Mouse (Mus musculus) hindbrain, embryonic 13.5 days (tissue): ENCODE data around the gene Rhou. TPM values are rescaled to one million over a fixed set of nuclear protein-coding genes. Genes with fewer than 3 reads are reported as not detected.
"Not testable (repeated sequence)": the region's sequence is repeated elsewhere in the genome, so short reads cannot be mapped to it uniquely, and the experiment has no call there.

Experiments
- ATAC-seq: fragments of 200-750 bp; cut with Nextera tagmentation; 2 replicates; pipeline ENCODE4 v1.8.0; 2017; ENCODE audit warnings: moderate TSS enrichment; ENCODE audit not compliant: low FRiP score
- H3K27ac ChIP-seq: fragments of 300-500 bp; sonication (generic); 2 replicates; pipeline ENCODE4 v1.5.1; 2015; ENCODE audit warnings: inconsistent platforms, mild to moderate bottlenecking, moderate library complexity
- H3K27me3 ChIP-seq: fragments of 300-500 bp; sonication (generic); 2 replicates; pipeline ENCODE4 v1.6.1; 2015; ENCODE audit warnings: mild to moderate bottlenecking, inconsistent platforms
- H3K36me3 ChIP-seq: fragments of 300-500 bp; sonication (generic); 2 replicates; pipeline ENCODE4 v1.6.1; 2015; ENCODE audit warnings: mild to moderate bottlenecking, inconsistent platforms
- H3K4me1 ChIP-seq: fragments of 300-500 bp; sonication (generic); replicated peaks from 2 replicates; pipeline ENCODE4 v1.6.1; 2015; ENCODE audit warnings: inconsistent platforms
- H3K4me2 ChIP-seq: fragments of 300-500 bp; sonication (generic); 2 replicates; pipeline ENCODE4 v1.6.1; 2015; ENCODE audit warnings: inconsistent platforms, mild to moderate bottlenecking, moderate library complexity
- H3K4me3 ChIP-seq: fragments of 300-500 bp; sonication (generic); 2 replicates; pipeline ENCODE4 v1.5.1; 2015; ENCODE audit warnings: mild to moderate bottlenecking, inconsistent platforms
- H3K9ac ChIP-seq: fragments of 300-500 bp; sonication (generic); 2 replicates; pipeline ENCODE4 v1.6.1; 2015; ENCODE audit warnings: mild to moderate bottlenecking, inconsistent platforms
- H3K9me3 ChIP-seq: fragments of 300-500 bp; sonication (generic); 2 replicates; pipeline ENCODE4 v1.6.1; 2016; ENCODE audit warnings: inconsistent platforms
- WGBS: fragments of 180-500 bp; shearing (Covaris S2); methylation state at CpG from one replicate; pipeline ENCODE4 v1.1.7; 2015; 5-methylcytosine and 5-hydroxymethylcytosine counted together
- polyA plus RNA-seq: library from polyadenylated mRNA; unstranded; fragments of >200 nt; fragmentation: Nextera tagmentation; extraction: Ambion mirVana; gene quantifications from 2 replicates; pipeline ENCODE4 v1.2.1, GENCODE M21; 2015

Gene Rhou
- 11.3 and 12.2 TPM in 2 replicates for polyA plus RNA-seq

DNA sequence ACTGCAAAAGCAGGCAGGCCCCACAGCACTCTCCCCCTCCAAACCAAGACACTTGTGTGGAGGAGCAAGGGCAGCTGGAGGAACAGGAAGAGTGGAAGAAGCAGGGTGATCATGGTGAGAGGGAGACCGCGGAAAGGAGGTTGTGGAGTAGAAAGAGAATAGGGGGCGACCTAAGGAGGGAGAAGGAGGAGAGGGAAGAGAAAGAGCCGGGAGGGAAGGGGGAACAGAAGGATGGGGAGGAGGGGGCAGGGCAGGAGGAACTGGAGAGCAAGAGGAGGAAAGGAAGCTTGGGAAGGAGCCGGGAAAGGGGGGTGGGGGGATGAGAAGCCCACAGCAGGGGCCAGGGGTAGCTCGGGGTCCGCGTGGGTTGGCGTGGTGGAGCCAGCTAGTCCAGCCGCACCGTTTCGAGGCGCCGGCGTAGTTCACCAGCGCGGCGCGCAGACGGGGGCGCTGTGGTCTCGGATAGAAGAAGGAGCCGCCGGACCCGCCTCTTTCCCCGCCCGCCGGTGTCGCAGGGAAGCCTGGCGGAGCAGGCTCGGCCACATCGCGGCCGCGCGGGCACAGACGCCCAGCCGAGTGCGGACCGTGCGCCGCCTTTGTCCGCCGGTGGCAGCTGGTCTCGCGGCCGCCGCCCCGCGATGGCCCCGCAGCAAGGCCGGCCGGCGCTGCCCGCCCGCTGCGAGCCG lies at the start of gene Rhou:
Gene Rhou (plus strand): TSS at position 622 of the 686 bp plus-strand sequence.
- peaks cover 24% of the 10 kb centered on the region for H3K4me1 ChIP-seq
- H3K27me3 ChIP-seq = no peaks in the 10 kb centered on the region
- peak; percentile 90 for ATAC-seq
- under 1% methylated on average over 35 of the region's 58 CpGs for WGBS
- peak within 1 kb of the TSS; percentile 93 for H3K27ac ChIP-seq
- H3K9me3 ChIP-seq = no peaks in the 10 kb centered on the region
- H3K36me3 ChIP-seq = peaks cover 25% of the 10 kb centered on the region
- H3K4me2 ChIP-seq = peak within 1 kb of the TSS; percentile 79
- H3K4me3 ChIP-seq = peak within 1 kb of the TSS; percentile 79
- peak within 1 kb of the TSS; percentile 89 for H3K9ac ChIP-seq

DNA sequence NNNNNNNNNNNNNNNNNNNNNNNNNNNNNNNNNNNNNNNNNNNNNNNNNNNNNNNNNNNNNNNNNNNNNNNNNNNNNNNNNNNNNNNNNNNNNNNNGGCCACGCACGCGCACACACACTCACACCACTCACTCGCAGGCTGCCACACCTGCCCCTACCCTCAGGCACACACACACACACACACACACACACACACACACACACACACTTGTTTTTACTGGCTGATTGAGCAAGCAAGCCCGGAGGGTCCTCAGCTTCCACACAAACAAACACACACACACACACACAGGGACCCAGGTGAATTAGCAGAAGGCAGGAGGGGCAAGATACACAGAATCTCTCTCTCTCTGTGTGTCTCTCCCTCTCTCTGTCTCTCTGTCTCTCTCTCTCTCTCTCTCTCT lies 41.1 kb upstream of the Rhou start:
- not testable (repeated sequence) for ATAC-seq, H3K36me3 ChIP-seq
- WGBS = 88% methylated on average over 1 of the region's 5 CpGs

DNA sequence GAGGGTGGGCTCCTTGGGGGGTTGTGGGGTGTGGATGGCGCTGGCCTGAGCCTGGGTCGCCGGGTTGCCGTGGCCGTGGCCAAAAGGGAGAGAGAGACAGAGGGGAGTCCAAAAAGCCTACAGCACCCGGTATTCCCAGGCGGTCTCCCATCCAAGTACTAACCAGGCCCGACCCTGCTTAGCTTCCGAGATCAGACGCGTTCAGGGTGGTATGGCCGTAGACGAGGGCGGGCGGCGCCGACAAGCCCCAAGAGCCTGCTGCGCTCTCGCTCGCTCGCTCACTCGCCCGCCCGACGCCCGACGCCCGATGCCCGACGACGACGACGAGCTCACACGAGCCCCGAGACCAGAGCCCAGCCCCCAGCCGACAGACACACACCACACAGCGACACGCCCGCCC lies 30.2 kb upstream of the Rhou start:
- not testable (repeated sequence) for H3K4me3 ChIP-seq

More for the DNA sequence above, 41.1 kb upstream of the Rhou start:
- H3K27me3 ChIP-seq, H3K4me1 ChIP-seq, H3K4me3 ChIP-seq, H3K9ac ChIP-seq, H3K27ac ChIP-seq, H3K4me2 ChIP-seq, H3K9me3 ChIP-seq: not testable (repeated sequence)

DNA sequence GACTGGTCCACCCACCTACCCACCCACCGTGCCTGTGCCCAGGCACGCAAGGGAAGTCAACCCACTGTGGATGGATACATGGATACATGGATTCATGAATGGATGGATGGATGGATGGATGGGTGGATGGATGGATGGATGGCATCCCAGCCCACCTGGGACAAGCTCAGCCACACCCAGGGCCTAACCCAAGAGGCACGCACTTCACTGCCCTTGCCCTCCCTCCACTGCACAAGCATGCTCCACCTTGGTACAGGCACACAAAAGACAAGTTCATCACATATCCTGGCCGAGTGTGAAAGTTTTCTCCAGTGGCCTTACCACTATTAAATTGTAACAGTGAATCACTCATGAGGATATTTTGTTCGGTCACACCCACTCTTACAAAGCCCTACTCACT lies 29.5 kb upstream of the Rhou start:
- no peak overlapping the region for H3K4me3 ChIP-seq

More for the DNA sequence above, 30.2 kb upstream of the Rhou start:
- H3K27me3 ChIP-seq = peaks cover 43% of the 10 kb centered on the region
- not testable (repeated sequence) for ATAC-seq, H3K36me3 ChIP-seq, H3K9ac ChIP-seq, H3K4me2 ChIP-seq, H3K27ac ChIP-seq, H3K9me3 ChIP-seq, H3K4me1 ChIP-seq
- no CpG with 5 or more reads among the region's 39 CpGs for WGBS

DNA sequence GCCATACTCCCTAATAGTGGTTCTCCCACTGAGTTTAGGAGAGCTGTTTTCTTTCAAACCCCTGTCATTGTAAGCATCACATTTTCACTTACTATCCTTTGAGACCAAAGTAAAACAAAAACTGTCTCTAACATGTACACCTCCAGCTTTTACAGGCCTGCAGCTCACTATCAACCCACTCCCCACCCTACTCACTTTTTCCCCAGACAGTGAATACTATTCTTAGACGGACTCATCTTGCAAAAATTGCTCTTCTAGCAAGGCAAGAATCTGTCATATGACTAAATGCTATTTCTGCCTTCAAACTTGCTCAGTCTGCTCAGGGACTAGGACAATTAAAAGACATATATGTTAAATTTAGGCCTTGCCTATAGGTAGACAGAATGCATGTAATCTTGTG lies 29.0 kb upstream of the Rhou start:
- H3K27ac ChIP-seq = no peak overlapping the region
- H3K4me1 ChIP-seq = peaks cover 14% of the 10 kb centered on the region
- ATAC-seq = no peak
- no peaks in the 10 kb centered on the region for H3K36me3 ChIP-seq
- no peak overlapping the region for H3K4me3 ChIP-seq
- peaks cover 45% of the 10 kb centered on the region for H3K27me3 ChIP-seq
- H3K4me2 ChIP-seq = no peak overlapping the region
- WGBS = 58% methylated on average over 1 of the region's 1 CpGs
- no peaks in the 10 kb centered on the region for H3K9me3 ChIP-seq
- no peak overlapping the region for H3K9ac ChIP-seq

More for the DNA sequence above, 29.5 kb upstream of the Rhou start:
- Histone ChIP-seq H3K4me2 (no peak overlapping the region), H3K9ac (no peak overlapping the region), H3K27me3 (peaks cover 42% of the 10 kb centered on the region), H3K4me1 (peaks cover 12% of the 10 kb centered on the region), H3K27ac (no peak overlapping the region), H3K36me3 (no peaks in the 10 kb centered on the region), H3K9me3 (no peaks in the 10 kb centered on the region)
- 78% methylated on average over 4 of the region's 5 CpGs for whole genome bisulfite sequencing
- no peak for ATAC-seq

DNA sequence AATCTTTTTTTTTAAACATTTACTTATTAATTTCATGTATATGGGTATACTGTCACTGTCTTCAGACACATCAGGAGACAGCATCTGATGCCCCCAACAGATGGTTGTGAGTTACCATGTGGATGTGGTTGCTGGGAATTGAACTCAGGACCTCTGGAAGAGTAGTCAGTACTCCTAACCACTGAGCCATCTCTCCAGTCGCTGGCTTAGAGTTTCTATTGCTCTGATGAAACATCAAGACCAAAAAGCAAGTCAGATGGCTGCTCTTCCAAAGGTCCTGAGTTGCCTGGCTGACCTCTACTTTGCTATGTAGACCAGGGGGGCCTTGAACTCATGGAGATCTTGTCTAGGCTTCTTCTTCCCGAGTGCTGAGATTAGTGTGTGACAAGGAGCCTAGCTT lies 28.0 kb upstream of the Rhou start:
- no peak for ATAC-seq
- H3K4me1 ChIP-seq = peaks cover 21% of the 10 kb centered on the region
- H3K27ac ChIP-seq = no peak overlapping the region
- H3K9me3 ChIP-seq = no peaks in the 10 kb centered on the region
- WGBS = 22% methylated on average over 2 of the region's 2 CpGs
- no peak overlapping the region for H3K4me3 ChIP-seq
- no peaks in the 10 kb centered on the region for H3K36me3 ChIP-seq
- peaks cover 45% of the 10 kb centered on the region for H3K27me3 ChIP-seq
- H3K4me2 ChIP-seq = no peak overlapping the region
- no peak overlapping the region for H3K9ac ChIP-seq

DNA sequence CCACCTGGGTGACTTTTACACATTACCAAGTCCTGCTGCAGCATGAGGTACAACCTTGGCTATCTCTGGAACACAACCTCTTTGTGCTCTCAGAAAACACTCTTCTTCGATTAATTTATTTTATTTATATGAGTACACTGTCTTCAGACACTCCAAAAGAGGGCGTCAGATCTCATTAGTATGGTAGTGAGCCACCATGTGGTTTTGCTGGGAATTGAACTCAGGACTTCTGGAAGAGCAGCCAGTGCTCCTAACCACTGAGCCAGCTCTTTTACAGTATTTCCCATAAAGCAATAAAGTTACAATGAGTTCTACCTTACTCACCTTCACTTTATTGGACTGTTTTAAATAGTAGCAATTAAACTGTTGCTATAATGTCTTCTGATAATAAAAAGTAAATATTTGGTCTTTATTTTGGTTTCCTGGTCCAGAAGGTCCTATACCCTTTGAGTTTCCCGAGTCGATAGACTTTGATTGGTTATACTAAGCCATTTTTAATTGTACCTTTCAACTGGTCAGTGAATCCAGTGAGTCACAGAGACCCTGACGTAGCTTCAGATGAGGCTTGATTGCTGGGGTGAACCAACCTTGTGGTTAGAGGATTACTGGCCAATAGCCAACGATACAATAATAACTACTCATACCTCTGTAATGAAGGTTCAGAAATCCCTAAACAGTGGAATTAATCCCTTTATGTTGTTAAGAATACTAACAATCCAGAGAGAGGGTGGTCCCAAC lies 26.1 kb upstream of the Rhou start:
- Histone ChIP-seq H3K36me3 (no peaks in the 10 kb centered on the region), H3K4me3 (no peak overlapping the region), H3K27me3 (peaks cover 54% of the 10 kb centered on the region), H3K9ac (no peak overlapping the region), H3K4me2 (no peak overlapping the region), H3K27ac (no peak overlapping the region), H3K9me3 (no peaks in the 10 kb centered on the region), H3K4me1 (peaks cover 24% of the 10 kb centered on the region)
- 66% methylated on average over 6 of the region's 6 CpGs for WGBS
- no peak for ATAC-seq

DNA sequence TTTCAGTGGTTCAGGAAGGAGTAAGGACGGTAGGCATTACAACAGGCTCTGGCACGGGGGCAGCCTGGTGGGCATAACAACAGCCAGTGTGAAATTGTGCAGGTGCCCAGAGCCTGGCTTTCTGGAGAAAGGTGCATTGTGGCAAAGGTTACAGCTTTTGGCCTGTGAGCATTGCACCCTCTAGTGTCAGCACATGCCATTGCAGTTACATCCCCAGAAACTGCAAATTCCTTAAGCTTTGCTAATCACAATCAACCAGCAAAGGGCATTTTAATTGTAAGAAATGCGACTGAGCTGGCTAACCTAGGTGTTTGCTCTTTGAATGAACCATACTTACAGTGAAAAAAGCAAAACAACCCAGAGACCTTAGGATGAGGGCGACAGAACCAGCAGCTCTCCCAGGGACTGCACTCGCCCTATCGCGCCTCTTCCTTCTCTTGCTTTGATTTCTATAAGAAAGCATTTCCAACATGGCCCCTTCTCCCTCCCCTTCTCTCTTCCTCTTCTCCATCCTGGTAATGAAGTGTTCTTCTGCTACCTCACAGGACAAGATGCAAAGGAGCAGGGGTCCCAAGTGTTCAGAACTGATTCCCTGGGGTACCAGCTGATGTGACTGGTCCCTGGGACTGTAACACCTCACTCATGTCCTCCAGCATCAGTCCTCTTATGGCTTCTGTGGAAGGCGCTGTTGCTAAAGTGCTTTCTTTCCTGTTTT lies 25.3 kb upstream of the Rhou start:
- Histone ChIP-seq H3K36me3 (no peaks in the 10 kb centered on the region), H3K4me3 (peak overlapping the region; percentile 31), H3K27ac (no peak overlapping the region), H3K4me1 (peaks cover 24% of the 10 kb centered on the region), H3K9me3 (no peaks in the 10 kb centered on the region), H3K9ac (peak overlapping the region; percentile 49; the same call in 1 of the 2 replicates), H3K4me2 (peak overlapping the region; percentile 58), H3K27me3 (peaks cover 54% of the 10 kb centered on the region)
- 0 out of 2 replicates have a peak, but pooled peaks have one; percentile 36 for ATAC-seq
- 1% methylated on average over 8 of the region's 8 CpGs for WGBS

DNA sequence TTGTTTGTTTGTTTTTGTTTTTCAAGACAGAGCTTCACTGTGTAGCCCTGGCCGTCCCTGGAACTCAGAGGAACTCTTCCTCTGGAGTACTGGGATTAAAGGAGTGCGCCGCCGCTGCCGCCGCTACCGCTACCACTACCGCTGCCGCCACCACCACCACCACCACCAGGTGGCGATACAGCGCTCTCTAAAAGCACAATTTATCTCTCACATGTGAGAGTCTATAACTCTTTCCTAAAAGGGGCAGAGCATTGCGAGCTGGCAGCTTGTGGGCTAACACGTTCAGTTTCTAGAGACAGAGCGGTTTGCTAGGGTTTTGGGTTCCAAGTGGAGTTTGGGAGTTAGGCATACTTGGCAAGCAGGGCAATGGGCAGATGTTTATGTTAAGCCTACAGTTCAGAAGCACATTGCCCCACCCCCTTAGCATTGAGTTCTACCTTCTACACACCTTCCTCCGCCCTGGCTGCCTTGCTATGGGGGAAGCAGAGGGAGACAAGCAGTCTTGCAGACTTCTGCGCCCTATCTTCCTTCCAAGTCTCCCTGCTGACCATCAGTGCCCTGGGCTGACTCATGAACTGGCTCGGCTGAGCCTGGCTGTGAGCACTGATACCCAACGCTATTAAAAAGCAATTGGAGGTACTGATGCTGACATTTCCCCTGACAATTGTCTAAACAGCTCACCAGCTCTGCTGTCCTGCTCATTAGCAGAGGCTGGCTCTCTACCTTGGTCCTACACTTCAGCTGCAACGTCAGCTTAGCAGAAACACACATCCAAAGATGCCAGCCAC lies 24.6 kb upstream of the Rhou start:
- peaks cover 24% of the 10 kb centered on the region for H3K4me1 ChIP-seq
- H3K4me3 ChIP-seq = peak overlapping the region; percentile 31
- peak; percentile 28; the same call in 1 of the 2 replicates for ATAC-seq
- peaks cover 53% of the 10 kb centered on the region for H3K27me3 ChIP-seq
- H3K27ac ChIP-seq = no peak overlapping the region
- peak overlapping the region; percentile 49; the same call in 1 of the 2 replicates for H3K9ac ChIP-seq
- H3K36me3 ChIP-seq = no peaks in the 10 kb centered on the region
- WGBS = 12% methylated on average over 19 of the region's 19 CpGs
- peak overlapping the region; percentile 58 for H3K4me2 ChIP-seq
- no peaks in the 10 kb centered on the region for H3K9me3 ChIP-seq

DNA sequence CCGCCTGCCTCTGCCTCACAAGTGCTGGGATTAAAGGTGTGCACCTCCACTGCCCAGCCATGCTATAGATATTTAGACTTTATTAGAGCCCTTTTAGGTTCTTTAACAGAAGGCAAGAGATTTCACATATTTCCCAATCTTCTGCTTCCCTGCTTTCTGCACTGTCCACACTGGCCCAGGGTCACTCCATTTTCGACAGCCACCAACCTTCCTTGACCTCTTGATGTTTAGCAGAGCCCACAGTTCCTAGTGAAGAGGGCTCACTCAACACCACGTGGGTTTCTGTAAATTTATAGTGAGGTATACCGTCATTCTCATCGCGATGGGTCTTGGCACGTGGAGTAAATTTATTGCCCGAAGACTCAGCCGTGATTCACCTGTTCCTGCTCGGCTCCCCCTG lies 23.7 kb upstream of the Rhou start:
- no peak for ATAC-seq
- Histone ChIP-seq H3K36me3 (no peaks in the 10 kb centered on the region), H3K4me2 (peak overlapping the region; percentile 42), H3K4me1 (peaks cover 24% of the 10 kb centered on the region), H3K9me3 (no peaks in the 10 kb centered on the region), H3K27ac (no peak overlapping the region), H3K4me3 (no peak overlapping the region), H3K27me3 (peaks cover 44% of the 10 kb centered on the region), H3K9ac (no peak overlapping the region)
- 45% methylated on average over 10 of the region's 10 CpGs for WGBS

DNA sequence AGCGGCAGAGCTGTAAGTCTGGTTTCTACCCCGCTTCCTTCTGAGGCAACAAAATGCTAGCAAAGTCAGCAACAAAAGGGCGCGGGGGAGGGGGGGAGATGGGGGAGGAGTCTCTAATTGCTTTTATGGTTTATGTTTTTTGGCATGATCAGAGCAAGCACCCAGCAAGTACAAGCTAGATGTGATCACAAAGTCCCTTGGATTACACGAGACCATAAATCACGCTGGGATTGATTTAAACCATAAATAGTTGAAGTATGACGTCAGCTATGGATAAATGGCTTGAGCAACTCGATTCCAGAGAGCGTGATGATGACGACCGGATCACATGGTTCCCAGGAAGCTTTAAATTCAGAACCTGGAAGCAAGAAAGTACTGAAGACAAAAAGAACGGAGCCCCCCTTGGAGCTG lies 22.9 kb upstream of the Rhou start:
- Histone ChIP-seq H3K4me3 (peak overlapping the region; percentile 19), H3K9ac (no peak overlapping the region), H3K36me3 (no peaks in the 10 kb centered on the region), H3K4me1 (peaks cover 24% of the 10 kb centered on the region), H3K27ac (no peak overlapping the region), H3K4me2 (peak overlapping the region; percentile 42), H3K27me3 (peaks cover 36% of the 10 kb centered on the region), H3K9me3 (no peaks in the 10 kb centered on the region)
- no peak for ATAC-seq
- WGBS = 28% methylated on average over 12 of the region's 12 CpGs
